Mouse (Mus musculus) left cerebral cortex, postnatal 36 days (tissue): ENCODE data around the gene Krtap5-4. TPM values are rescaled to one million over a fixed set of nuclear protein-coding genes. Genes with fewer than 3 reads are reported as not detected.

Experiments
- DNase-seq, 2 experiments: peaks; one replicate each; pipeline ENCODE4 v3.0.0; 2021 to 2022; ENCODE audit warnings: low spot score in 2 of 2, mixed read lengths in 1 of 2
- intact Hi-C: fragments of 180-260 bp; cut with DNase I; formaldehyde crosslinking; loops from one replicate; pipeline ENCODE4 v1.15.1; 2025
- total RNA-seq, 2 experiments: library from RNA; stranded (reverse); gene quantifications; 2 replicates each; pipeline ENCODE4 v1.2.3; 2021

The Krtap5-4 gene
- total RNA-seq, 2 experiments from 2014 or later: not detected

GRCm38 (mm10) chr7:142353854-142354253 is 50.5 kb downstream of the Krtap5-4 start:
- intact Hi-C loops: no loop called here
- DNase-seq: no peak

Other genes starting within 250 kb of the Krtap5-4 start
- gene Mob2, start 242.5 kb upstream of the Krtap5-4 start, total RNA-seq: 10 to 100 TPM; 34.6 to 37.5 TPM
- 100 to 1,000 TPM; 151 to 163 TPM for gene Dusp8, start 207.7 kb upstream of the Krtap5-4 start, total RNA-seq
- gene Gm45618, start 182.8 kb upstream of the Krtap5-4 start, total RNA-seq: not detected
- gene Gm39115, start 167.5 kb upstream of the Krtap5-4 start, total RNA-seq: not detected
- gene Gm45337, start 158.9 kb upstream of the Krtap5-4 start, total RNA-seq: not detected
- not detected for gene Gm29735, start 146.4 kb upstream of the Krtap5-4 start, total RNA-seq
- not detected for gene Gm4553, start 137.8 kb upstream of the Krtap5-4 start, total RNA-seq
- not detected for gene Krtap5-2, start 127.5 kb upstream of the Krtap5-4 start, total RNA-seq
- gene Gm10153, start 113.2 kb upstream of the Krtap5-4 start, total RNA-seq: not detected
- gene Krtap5-3, start 102.2 kb upstream of the Krtap5-4 start, total RNA-seq: not detected
- gene Gm7579, start 91.7 kb upstream of the Krtap5-4 start, total RNA-seq: not detected
- not detected for gene Krtap5-5, start 73.6 kb upstream of the Krtap5-4 start, total RNA-seq
- gene Gm40460, start 62.5 kb upstream of the Krtap5-4 start, total RNA-seq: not detected
- not detected for gene Gm2431, start 45.2 kb upstream of the Krtap5-4 start, total RNA-seq
- gene Gm4559, start 29.2 kb upstream of the Krtap5-4 start, total RNA-seq: not detected
- gene Krtap5-1, start 6.4 kb upstream of the Krtap5-4 start, total RNA-seq: not detected
- 10 to 100 TPM; 30.8 to 33.4 TPM for gene Ifitm10, start 70.2 kb downstream of the Krtap5-4 start, total RNA-seq
- gene Gm49369, start 79.1 kb downstream of the Krtap5-4 start, total RNA-seq: 1 to 10 TPM in 1 of 2 experiments, not detected in 1; 4.6 TPM
- gene Ctsd, start 84.5 kb downstream of the Krtap5-4 start, total RNA-seq: 100 to 1,000 TPM; 297 to 348 TPM
- gene Syt8, start 131.3 kb downstream of the Krtap5-4 start, total RNA-seq: not detected
- under 1 TPM in 1 of 2 experiments, not detected in 1; 0.69 TPM for gene Tnni2, start 138.3 kb downstream of the Krtap5-4 start, total RNA-seq
- 1 to 10 TPM; 8.1 to 8.7 TPM for gene Lsp1, start 157.3 kb downstream of the Krtap5-4 start, total RNA-seq
- gene Tnnt3, start 195.3 kb downstream of the Krtap5-4 start, total RNA-seq: not detected
- gene Mrpl23, start 229.1 kb downstream of the Krtap5-4 start, total RNA-seq: 1 to 10 TPM; 2.9 to 6.0 TPM